Mouse (Mus musculus): ENCODE measurements at regions not wholly inside any gene's neighbourhood (a gene's known extent, or its start where the extent isn't known, plus 50 kb on each side); places are given as distances from the start of the nearest gene placed in this dataset.

DNA sequence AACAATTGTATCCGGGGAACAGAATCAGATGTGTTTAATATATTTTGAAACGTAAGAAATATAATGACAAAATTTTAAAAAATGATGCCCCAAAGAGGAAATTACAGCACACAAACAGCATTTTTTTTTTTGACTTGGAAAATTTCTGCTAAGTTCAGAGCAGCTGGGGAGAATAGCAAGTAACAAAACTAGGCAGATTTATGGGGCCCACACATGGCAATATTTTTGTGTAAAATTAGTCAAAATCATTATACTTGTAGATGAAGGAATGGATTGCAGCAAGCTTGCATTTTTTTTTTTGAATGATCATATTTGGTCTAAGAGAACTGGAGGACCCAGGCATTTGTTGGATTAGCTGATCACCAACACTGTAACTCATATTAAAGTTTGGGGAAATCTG, 189.4 kb downstream of the Map2k6 start:
- no peak for DNase-seq
- intact Hi-C loops (cut with DNase I), result no loop called here

DNA sequence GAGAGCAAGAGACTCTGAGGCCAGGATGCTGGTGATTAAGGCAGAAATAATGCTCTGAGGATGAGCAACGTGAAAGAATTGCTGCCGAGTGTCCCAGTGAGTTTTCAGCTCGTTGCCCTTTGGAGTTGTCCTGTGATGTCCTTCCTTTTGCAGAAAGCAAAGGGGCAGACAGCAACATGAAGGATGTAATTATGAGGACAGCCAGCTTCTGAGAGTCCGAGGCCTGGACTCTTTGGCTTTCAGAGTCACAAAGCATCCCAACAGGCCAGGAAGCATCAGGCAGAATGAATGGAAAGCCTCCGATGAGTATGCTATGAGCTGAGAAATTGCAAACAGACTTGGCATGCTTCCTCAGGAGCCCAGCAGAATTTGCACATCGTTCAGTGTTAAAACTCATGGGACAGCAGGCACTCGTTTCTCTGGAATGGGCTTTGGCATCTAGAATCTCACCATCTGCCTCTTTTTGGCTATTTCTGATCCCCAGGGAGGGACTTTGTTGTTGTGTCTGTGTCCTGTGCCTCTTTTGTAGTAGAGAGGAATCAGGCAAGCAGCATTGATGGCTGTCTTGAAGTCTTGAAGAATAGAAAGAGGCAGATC, 196.4 kb downstream of the Map2k6 start:
- peak in 1 of 2 experiments; percentile 1 for DNase-seq
- intact Hi-C loops (cut with DNase I), result no loop called here

GRCm38 (mm10) chr11:110605041-110605882, 206.3 kb downstream of the Map2k6 start:
- intact Hi-C loops (cut with DNase I), result no loop called here

GRCm38 (mm10) chr11:110609276-110609675, 210.4 kb downstream of the Map2k6 start:
- intact Hi-C loops (cut with DNase I), result no loop called here
- DNase-seq, result no peak

More at GRCm38 (mm10) chr11:110605041-110605882, 206.3 kb downstream of the Map2k6 start:
- no peak for DNase-seq

GRCm38 (mm10) chr11:110610831-110611230, 211.9 kb downstream of the Map2k6 start:
- DNase-seq, result no peak
- intact Hi-C loops (cut with DNase I), result no loop called here

DNA sequence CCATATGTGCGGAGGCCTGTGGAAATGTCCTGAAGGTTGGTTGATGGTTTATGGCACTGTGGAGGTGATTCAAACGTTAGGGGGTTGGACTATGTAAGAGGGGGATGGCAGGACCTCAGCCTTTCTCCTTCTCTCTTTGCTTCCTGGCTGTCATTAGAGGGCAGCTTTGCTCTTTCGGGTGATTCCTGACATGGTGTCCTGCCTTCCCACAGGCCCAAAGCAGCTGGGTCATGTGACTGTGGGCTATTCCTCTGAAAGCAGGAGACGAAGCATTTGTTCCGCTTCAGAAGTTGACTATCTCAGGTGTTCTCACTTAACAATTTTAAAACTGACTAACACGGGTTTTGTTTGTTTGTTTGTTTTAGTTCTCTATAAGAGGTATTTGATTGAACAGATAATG, 233.1 kb downstream of the Map2k6 start:
- intact Hi-C loops (cut with DNase I), result no loop called here
- no peak for DNase-seq

DNA sequence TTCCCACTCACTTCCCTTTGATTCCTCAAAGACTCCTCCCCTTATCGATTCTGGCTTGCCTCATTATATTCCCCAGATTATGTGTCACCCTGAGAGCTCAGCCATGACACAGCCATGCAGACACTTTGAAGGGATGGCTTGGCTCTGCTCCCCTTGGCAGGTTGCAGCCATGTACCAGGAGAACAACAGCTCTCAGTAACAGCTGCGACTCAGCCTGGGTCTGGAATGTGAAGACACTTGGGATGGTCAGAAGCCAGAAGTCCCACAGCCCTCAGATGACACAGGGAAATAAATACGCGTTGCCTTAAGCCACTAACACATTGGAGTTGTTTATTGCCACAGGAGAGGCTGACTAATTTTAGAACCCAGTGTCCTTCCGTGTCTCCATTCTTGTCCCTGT, 234.4 kb downstream of the Map2k6 start:
- intact Hi-C loops (cut with DNase I), result no loop called here
- no peak for DNase-seq

- intact Hi-C loops (cut with DNase I), result no loop called here
- DNase-seq, result no peak
Measured at GRCm38 (mm10) chr11:110642485-110642884, 243.6 kb downstream of the Map2k6 start.

DNA sequence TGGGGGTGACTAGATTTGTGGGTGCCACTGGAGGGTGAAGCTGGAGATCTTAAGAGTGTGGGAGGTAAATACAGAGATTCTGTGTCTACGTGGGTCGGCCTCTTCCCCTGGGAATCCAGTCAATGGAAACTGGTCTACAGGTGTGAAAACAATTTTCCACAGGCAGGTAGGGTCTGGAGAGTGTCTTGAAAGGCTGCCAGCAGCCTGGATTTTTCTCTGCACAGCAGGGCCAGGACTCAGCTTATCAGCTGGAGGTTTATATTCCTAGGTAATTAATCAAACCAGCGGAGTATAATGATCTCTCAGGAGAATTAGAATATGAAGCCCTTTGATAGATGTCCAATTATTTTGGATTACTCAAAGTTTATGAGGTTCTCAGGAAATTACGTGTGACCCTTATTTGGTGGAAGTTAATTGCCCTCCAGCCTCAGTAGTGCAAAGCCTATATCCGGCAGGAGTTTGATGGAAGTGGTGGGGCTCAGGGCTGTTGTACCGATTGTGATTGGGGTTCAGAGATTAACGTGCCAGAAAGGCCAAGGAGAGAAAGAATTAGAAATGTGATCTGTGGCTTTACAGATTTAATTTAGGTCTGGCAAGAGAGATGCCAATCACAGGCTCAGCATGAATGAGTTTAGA, 250.8 kb downstream of the Map2k6 start:
- DNase-seq, result no peak
- intact Hi-C loops (cut with DNase I), result no loop called here

DNA sequence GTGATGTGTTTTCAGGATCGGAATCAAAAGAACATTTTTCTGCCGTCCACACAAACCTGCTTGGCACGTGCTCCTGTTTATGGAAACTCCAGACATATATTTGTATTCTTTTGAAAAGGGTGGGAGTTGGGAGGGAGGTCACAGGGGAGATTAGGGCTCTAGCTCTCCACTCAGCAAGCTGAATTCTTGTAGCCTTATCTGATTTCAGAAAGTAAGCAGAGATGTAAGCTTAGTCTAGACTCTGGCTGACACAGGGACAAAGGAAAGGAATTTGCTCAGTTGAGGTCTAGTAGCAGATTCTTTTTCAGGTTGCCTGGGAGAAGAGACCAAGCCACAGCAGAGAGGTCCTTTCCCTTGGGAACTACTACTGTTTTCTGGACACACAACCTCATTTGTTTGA, 253.1 kb downstream of the Map2k6 start:
- intact Hi-C loops (cut with DNase I), result no loop called here
- DNase-seq, result no peak

- no peak for DNase-seq
- intact Hi-C loops (cut with DNase I), result no loop called here
Measured at GRCm38 (mm10) chr11:110656524-110657156, 257.7 kb downstream of the Map2k6 start.

- intact Hi-C loops (cut with DNase I), result no loop called here
- peak in 1 of 2 experiments; percentile 8 for DNase-seq
Measured at GRCm38 (mm10) chr11:110657854-110658253, 258.9 kb downstream of the Map2k6 start.

- DNase-seq, result no peak
- intact Hi-C loops (cut with DNase I), result no loop called here
Measured at GRCm38 (mm10) chr11:110670626-110671508, 271.9 kb downstream of the Map2k6 start.

GRCm38 (mm10) chr11:110672941-110673340, 274.0 kb downstream of the Map2k6 start:
- intact Hi-C loops (cut with DNase I), result no loop called here
- no peak for DNase-seq

- no peak for DNase-seq
- intact Hi-C loops (cut with DNase I), result no loop called here
Measured at GRCm38 (mm10) chr11:110692824-110693223, 275.0 kb upstream of the Kcnj16 start.

- intact Hi-C loops (cut with DNase I), result no loop called here
- no peak for DNase-seq
Measured at GRCm38 (mm10) chr11:110697067-110697466, 270.8 kb upstream of the Kcnj16 start.

- no peak for DNase-seq
- intact Hi-C loops (cut with DNase I), result no loop called here
Measured at GRCm38 (mm10) chr11:110698342-110698741, 269.5 kb upstream of the Kcnj16 start.

DNA sequence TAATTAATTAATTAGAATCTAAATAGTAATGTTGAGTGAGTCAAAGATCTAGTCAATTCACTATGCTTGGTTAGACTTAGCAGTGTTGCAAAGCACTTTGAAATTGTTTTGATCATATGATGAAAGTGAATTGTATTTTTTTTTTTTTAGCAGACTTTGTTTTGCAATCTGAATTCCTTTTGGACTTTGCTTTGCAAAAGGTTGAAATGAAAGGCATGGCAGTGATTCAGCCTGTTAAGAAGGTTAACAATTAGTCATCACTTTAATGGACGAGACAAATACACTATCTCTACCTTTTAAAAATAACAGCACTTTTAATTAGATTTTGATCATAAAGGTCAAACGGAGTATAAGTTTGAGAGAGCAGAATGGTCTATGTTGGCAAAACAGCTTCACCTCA, 266.9 kb upstream of the Kcnj16 start:
- intact Hi-C loops (cut with DNase I), result no loop called here

DNA sequence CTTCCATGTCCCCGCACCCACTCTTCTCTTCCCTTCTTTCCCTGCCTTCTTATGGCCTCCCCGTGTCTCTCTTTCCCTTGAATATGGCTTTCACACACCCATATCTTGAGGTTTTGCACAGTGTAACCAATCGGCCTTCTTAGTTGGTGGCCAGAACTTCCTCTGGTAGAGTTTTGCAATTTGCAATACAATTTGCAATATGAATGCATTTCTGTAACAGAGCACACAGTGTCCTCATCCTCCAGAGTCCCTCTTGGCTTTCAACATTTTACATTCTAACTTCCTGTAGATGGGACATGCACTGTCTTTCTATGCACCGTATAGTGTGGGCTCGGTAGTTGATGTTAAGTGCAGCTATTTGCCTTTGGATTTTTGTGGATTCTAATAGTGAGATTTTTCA, 265.7 kb upstream of the Kcnj16 start:
- DNase-seq, result no peak
- intact Hi-C loops (cut with DNase I), result no loop called here

More for the DNA sequence above, 266.9 kb upstream of the Kcnj16 start:
- no peak for DNase-seq

- DNase-seq, result no peak
Measured at GRCm38 (mm10) chr11:110703511-110703910, 264.3 kb upstream of the Kcnj16 start.

More at GRCm38 (mm10) chr11:110703511-110703910, 264.3 kb upstream of the Kcnj16 start:
- intact Hi-C loops (cut with DNase I), result no loop called here

Data from heart, postnatal 36 days (tissue).